Mouse (Mus musculus): ENCODE results near the gene Pax7. TPM values are rescaled to one million over a fixed set of nuclear protein-coding genes. Genes with fewer than 3 reads are reported as not detected.

The Pax7 gene
- polyA plus RNA-seq, 1 experiment from 2014 or later, result 2.2 TPM

- H3K9me3 ChIP-seq (ENCODE audit: control insufficient read depth, low read length), result no peaks in the 10 kb centered on the region
- H3K27me3 ChIP-seq (ENCODE audit: control insufficient read depth, insufficient read depth, low read length), result peaks cover 74% of the 10 kb centered on the region
- peak overlapping the region; percentile 8; the same call in 1 of the 2 replicates for H3K4me3 ChIP-seq (ENCODE audit: low read depth, low read length)
- WGBS, result under 1% methylated on average over 8 of the region's 8 CpGs
- H3K4me2 ChIP-seq (replicated peaks; ENCODE audit: low read depth, low read length), result peak overlapping the region; percentile 8
- no peaks in the 10 kb centered on the region for H3K36me3 ChIP-seq (ENCODE audit: control insufficient read depth, insufficient read depth, low read length)
- H3K4me1 ChIP-seq (replicated peaks; ENCODE audit: control insufficient read depth, insufficient read depth, low read length), result peaks cover 19% of the 10 kb centered on the region
- DNase-seq (ENCODE audit: low spot score), result peak; percentile 69
- H3K27ac ChIP-seq (ENCODE audit: low read depth, low read length), result peak overlapping the region; percentile 71
- ATAC-seq (ENCODE audit: low FRiP score), result peak; percentile 63
- H3K9ac ChIP-seq (ENCODE audit: low read depth, low read length), result peak overlapping the region; percentile 50
Observed at GRCm38 (mm10) chr4:139836196-139836595, 2.9 kb upstream of the Pax7 start.

GRCm38 (mm10) chr4:139833817-139834401, 581 bp upstream of the Pax7 start:
- Histone ChIP-seq H3K4me2 (replicated peaks; ENCODE audit: low read depth, low read length) (peak overlapping the region; percentile 65), H3K27ac (ENCODE audit: low read depth, low read length) (peak overlapping the region; percentile 4; the same call in 1 of the 2 replicates), H3K4me3 (ENCODE audit: low read depth, low read length) (peak overlapping the region; percentile 19; the same call in 1 of the 2 replicates), H3K9ac (ENCODE audit: low read depth, low read length) (no peak overlapping the region), H3K27me3 (ENCODE audit: control insufficient read depth, insufficient read depth, low read length) (peaks cover 84% of the 10 kb centered on the region), H3K36me3 (ENCODE audit: control insufficient read depth, insufficient read depth, low read length) (no peaks in the 10 kb centered on the region), H3K9me3 (ENCODE audit: control insufficient read depth, low read length) (no peaks in the 10 kb centered on the region), H3K4me1 (replicated peaks; ENCODE audit: control insufficient read depth, insufficient read depth, low read length) (peaks cover 24% of the 10 kb centered on the region)
- WGBS, result under 1% methylated on average over 17 of the region's 17 CpGs
- ATAC-seq (ENCODE audit: low FRiP score) (no peak; the same call in 1 of the 2 replicates), DNase-seq (ENCODE audit: low spot score) (peak; percentile 51)

- ATAC-seq (ENCODE audit: low FRiP score), result no peak
- H3K27me3 ChIP-seq (ENCODE audit: control insufficient read depth, insufficient read depth, low read length), result peaks cover 81% of the 10 kb centered on the region
- peak overlapping the region; percentile 75 for H3K9ac ChIP-seq (ENCODE audit: low read depth, low read length)
- peaks cover 26% of the 10 kb centered on the region for H3K4me1 ChIP-seq (replicated peaks; ENCODE audit: control insufficient read depth, insufficient read depth, low read length)
- H3K9me3 ChIP-seq (ENCODE audit: control insufficient read depth, low read length), result no peaks in the 10 kb centered on the region
- H3K4me3 ChIP-seq (ENCODE audit: low read depth, low read length), result peak overlapping the region; percentile 57
- DNase-seq (ENCODE audit: low spot score), result peak; percentile 63
- H3K4me2 ChIP-seq (replicated peaks; ENCODE audit: low read depth, low read length), result peak overlapping the region; percentile 65
- WGBS, result under 1% methylated on average over 55 of the region's 55 CpGs
- peak overlapping the region; percentile 80 for H3K27ac ChIP-seq (ENCODE audit: low read depth, low read length)
- no peaks in the 10 kb centered on the region for H3K36me3 ChIP-seq (ENCODE audit: control insufficient read depth, insufficient read depth, low read length)
Observed at GRCm38 (mm10) chr4:139832281-139833035, 870 bp downstream of the Pax7 start.

GRCm38 (mm10) chr4:139831501-139832230, 1.7 kb downstream of the Pax7 start:
- Histone ChIP-seq H3K27me3 (ENCODE audit: control insufficient read depth, insufficient read depth, low read length) (peaks cover 80% of the 10 kb centered on the region), H3K9me3 (ENCODE audit: control insufficient read depth, low read length) (no peaks in the 10 kb centered on the region), H3K4me1 (replicated peaks; ENCODE audit: control insufficient read depth, insufficient read depth, low read length) (peaks cover 23% of the 10 kb centered on the region), H3K9ac (ENCODE audit: low read depth, low read length) (peak overlapping the region; percentile 75), H3K4me3 (ENCODE audit: low read depth, low read length) (peak overlapping the region; percentile 57), H3K36me3 (ENCODE audit: control insufficient read depth, insufficient read depth, low read length) (no peaks in the 10 kb centered on the region), H3K27ac (ENCODE audit: low read depth, low read length) (no peak overlapping the region; the same call in 1 of the 2 replicates), H3K4me2 (replicated peaks; ENCODE audit: low read depth, low read length) (peak overlapping the region; percentile 65)
- DNase-seq (ENCODE audit: low spot score) (peak; percentile 76), ATAC-seq (ENCODE audit: low FRiP score) (no peak)
- whole genome bisulfite sequencing, result under 1% methylated on average over 57 of the region's 57 CpGs

- H3K4me2 ChIP-seq (replicated peaks; ENCODE audit: low read depth, low read length), result peak overlapping the region; percentile 65
- DNase-seq (ENCODE audit: low spot score), result peak; percentile 62
- H3K27ac ChIP-seq (ENCODE audit: low read depth, low read length), result no peak overlapping the region
- ATAC-seq (ENCODE audit: low FRiP score), result no peak
- peak overlapping the region; percentile 57 for H3K4me3 ChIP-seq (ENCODE audit: low read depth, low read length)
- 1% methylated on average over 24 of the region's 24 CpGs for WGBS
- H3K27me3 ChIP-seq (ENCODE audit: control insufficient read depth, insufficient read depth, low read length), result peaks cover 82% of the 10 kb centered on the region
- peaks cover 21% of the 10 kb centered on the region for H3K4me1 ChIP-seq (replicated peaks; ENCODE audit: control insufficient read depth, insufficient read depth, low read length)
- no peaks in the 10 kb centered on the region for H3K9me3 ChIP-seq (ENCODE audit: control insufficient read depth, low read length)
- H3K36me3 ChIP-seq (ENCODE audit: control insufficient read depth, insufficient read depth, low read length), result no peaks in the 10 kb centered on the region
- peak overlapping the region; percentile 75 for H3K9ac ChIP-seq (ENCODE audit: low read depth, low read length)
Observed at GRCm38 (mm10) chr4:139830581-139831387, 2.5 kb downstream of the Pax7 start.

- H3K9me3 ChIP-seq (ENCODE audit: control insufficient read depth, low read length), result no peaks in the 10 kb centered on the region
- no peak overlapping the region for H3K27ac ChIP-seq (ENCODE audit: low read depth, low read length)
- peak overlapping the region; percentile 65 for H3K4me2 ChIP-seq (replicated peaks; ENCODE audit: low read depth, low read length)
- no peak for ATAC-seq (ENCODE audit: low FRiP score)
- H3K9ac ChIP-seq (ENCODE audit: low read depth, low read length), result peak overlapping the region; percentile 75; the same call in 1 of the 2 replicates
- H3K4me1 ChIP-seq (replicated peaks; ENCODE audit: control insufficient read depth, insufficient read depth, low read length), result peaks cover 18% of the 10 kb centered on the region
- H3K36me3 ChIP-seq (ENCODE audit: control insufficient read depth, insufficient read depth, low read length), result no peaks in the 10 kb centered on the region
- DNase-seq (ENCODE audit: low spot score), result peak; percentile 59
- H3K4me3 ChIP-seq (ENCODE audit: low read depth, low read length), result peak overlapping the region; percentile 57
- H3K27me3 ChIP-seq (ENCODE audit: control insufficient read depth, insufficient read depth, low read length), result peaks cover 80% of the 10 kb centered on the region
- WGBS, result 4% methylated on average over 14 of the region's 14 CpGs
Observed at GRCm38 (mm10) chr4:139830053-139830452, 3.3 kb downstream of the Pax7 start.

- ATAC-seq (ENCODE audit: low FRiP score), result no peak
- no peak overlapping the region for H3K27ac ChIP-seq (ENCODE audit: low read depth, low read length)
- peaks cover 16% of the 10 kb centered on the region for H3K4me1 ChIP-seq (replicated peaks; ENCODE audit: control insufficient read depth, insufficient read depth, low read length)
- DNase-seq (ENCODE audit: low spot score), result peak; percentile 52
- no peaks in the 10 kb centered on the region for H3K36me3 ChIP-seq (ENCODE audit: control insufficient read depth, insufficient read depth, low read length)
- peak overlapping the region; percentile 23; the same call in 1 of the 2 replicates for H3K9ac ChIP-seq (ENCODE audit: low read depth, low read length)
- WGBS, result 14% methylated on average over 16 of the region's 16 CpGs
- peak overlapping the region; percentile 57; the same call in 1 of the 2 replicates for H3K4me3 ChIP-seq (ENCODE audit: low read depth, low read length)
- H3K9me3 ChIP-seq (ENCODE audit: control insufficient read depth, low read length), result no peaks in the 10 kb centered on the region
- H3K4me2 ChIP-seq (replicated peaks; ENCODE audit: low read depth, low read length), result peak overlapping the region; percentile 65
- peaks cover 79% of the 10 kb centered on the region for H3K27me3 ChIP-seq (ENCODE audit: control insufficient read depth, insufficient read depth, low read length)
Observed at GRCm38 (mm10) chr4:139828871-139829590, 4.3 kb downstream of the Pax7 start.
